Mouse (Mus musculus): Measurements from ENCODE around the gene Nefh.

GRCm38 (mm10) chr11:4966888-4967287 lies 19.0 kb upstream of the Nefh start:
- no peak for TF ChIP-seq CTCF (IDR thresholded peaks at IDR 0.05; ENCODE audit: low read depth)
- no peak for TF ChIP-seq EP300 (IDR thresholded peaks at IDR 0.05; ENCODE audit: low read depth)
